Mouse (Mus musculus): ENCODE results near the gene Tmem35b. TPM values are rescaled to one million over a fixed set of nuclear protein-coding genes. Genes with fewer than 3 reads are reported as not detected.
"Not testable (repeated sequence)": the region's sequence is repeated elsewhere in the genome, so short reads cannot be mapped to it uniquely, and the experiment has no call there.

Gene Tmem35b
- 11.4 and 14.0 TPM in 2 replicates for polyA plus RNA-seq (2012; rRNA removed)

GRCm38 (mm10) chr4:127123391-127123790 is at the start of gene Tmem35b:
Gene Tmem35b (plus strand): TSS chr4:127123691.
- H3K27me3 ChIP-seq (ENCODE audit: control insufficient read depth, insufficient read depth, low read length) = no peaks in the 10 kb centered on the region
- no peak within 1 kb of the TSS for H3K4me3 ChIP-seq (replicated peaks; ENCODE audit: insufficient read depth, low read depth, low read length)
- peaks cover 3% of the 10 kb centered on the region; the same call in 1 of the 2 replicates for H3K4me1 ChIP-seq (ENCODE audit: control insufficient read depth, insufficient read depth, low read length)
- no peak within 1 kb of the TSS for H3K27ac ChIP-seq (ENCODE audit: insufficient read depth, low read length)
- TF ChIP-seq CTCF (IDR thresholded peaks at IDR 0.05; ENCODE audit: borderline replicate concordance, insufficient read depth, low read depth, low read length) (no peak), POLR2A (IDR thresholded peaks at IDR 0.05; ENCODE audit: borderline replicate concordance, insufficient read depth, low read length) (no peak)
- 96% methylated on average over 5 of the region's 5 CpGs for WGBS
- no peak for DNase-seq

GRCm38 (mm10) chr4:127074915-127075314 is 48.6 kb upstream of the Tmem35b start:
- Histone ChIP-seq H3K4me1 (ENCODE audit: control insufficient read depth, insufficient read depth, low read length) (peaks cover 7% of the 10 kb centered on the region; the same call in 1 of the 2 replicates), H3K27me3 (ENCODE audit: control insufficient read depth, insufficient read depth, low read length) (no peaks in the 10 kb centered on the region), H3K27ac (ENCODE audit: insufficient read depth, low read length) (no peak overlapping the region), H3K4me3 (replicated peaks; ENCODE audit: insufficient read depth, low read depth, low read length) (no peak overlapping the region)
- no peak for TF ChIP-seq POLR2A (IDR thresholded peaks at IDR 0.05; ENCODE audit: borderline replicate concordance, insufficient read depth, low read length)
- no peak for TF ChIP-seq CTCF (IDR thresholded peaks at IDR 0.05; ENCODE audit: borderline replicate concordance, insufficient read depth, low read depth, low read length)
- DNase-seq = no peak
- 62% methylated on average over 1 of the region's 1 CpGs for WGBS

GRCm38 (mm10) chr4:127076875-127077548 is 46.5 kb upstream of the Tmem35b start, which contains the start of gene Zmym6:
Gene Zmym6 (plus strand): TSS chr4:127077383.
- H3K4me3 ChIP-seq (replicated peaks; ENCODE audit: insufficient read depth, low read depth, low read length) = peak within 1 kb of the TSS; percentile 80
- no peaks in the 10 kb centered on the region for H3K27me3 ChIP-seq (ENCODE audit: control insufficient read depth, insufficient read depth, low read length)
- DNase-seq = peak; percentile 95 to 96
- peaks cover 7% of the 10 kb centered on the region; the same call in 1 of the 2 replicates for H3K4me1 ChIP-seq (ENCODE audit: control insufficient read depth, insufficient read depth, low read length)
- under 1% methylated on average over 46 of the region's 46 CpGs for WGBS
- peak; percentile 93 for TF ChIP-seq POLR2A (IDR thresholded peaks at IDR 0.05; ENCODE audit: borderline replicate concordance, insufficient read depth, low read length)
- TF ChIP-seq CTCF (IDR thresholded peaks at IDR 0.05; ENCODE audit: borderline replicate concordance, insufficient read depth, low read depth, low read length) = no peak; the same call in 1 of the 2 replicates
- peak within 1 kb of the TSS; percentile 52 for H3K27ac ChIP-seq (ENCODE audit: insufficient read depth, low read length)

GRCm38 (mm10) chr4:127080806-127081205 is 42.7 kb upstream of the Tmem35b start:
- TF ChIP-seq CTCF (IDR thresholded peaks at IDR 0.05; ENCODE audit: borderline replicate concordance, insufficient read depth, low read depth, low read length) = no peak
- TF ChIP-seq POLR2A (IDR thresholded peaks at IDR 0.05; ENCODE audit: borderline replicate concordance, insufficient read depth, low read length) = no peak
- no peak overlapping the region for H3K27ac ChIP-seq (ENCODE audit: insufficient read depth, low read length)
- peaks cover 7% of the 10 kb centered on the region; the same call in 1 of the 2 replicates for H3K4me1 ChIP-seq (ENCODE audit: control insufficient read depth, insufficient read depth, low read length)
- no peak for DNase-seq
- WGBS = 35% methylated on average over 1 of the region's 1 CpGs
- no peak overlapping the region for H3K4me3 ChIP-seq (replicated peaks; ENCODE audit: insufficient read depth, low read depth, low read length)
- no peaks in the 10 kb centered on the region for H3K27me3 ChIP-seq (ENCODE audit: control insufficient read depth, insufficient read depth, low read length)

- no peak for DNase-seq
- Histone ChIP-seq H3K27me3 (ENCODE audit: control insufficient read depth, insufficient read depth, low read length) (no peaks in the 10 kb centered on the region), H3K27ac (ENCODE audit: insufficient read depth, low read length) (no peak overlapping the region), H3K4me1 (ENCODE audit: control insufficient read depth, insufficient read depth, low read length) (peaks cover 4% of the 10 kb centered on the region; the same call in 1 of the 2 replicates), H3K4me3 (replicated peaks; ENCODE audit: insufficient read depth, low read depth, low read length) (no peak overlapping the region)
- no peak for TF ChIP-seq POLR2A (IDR thresholded peaks at IDR 0.05; ENCODE audit: borderline replicate concordance, insufficient read depth, low read length)
- TF ChIP-seq CTCF (IDR thresholded peaks at IDR 0.05; ENCODE audit: borderline replicate concordance, insufficient read depth, low read depth, low read length) = no peak
- WGBS = 90% methylated on average over 2 of the region's 2 CpGs
Measured at GRCm38 (mm10) chr4:127083131-127083530, 40.4 kb upstream of the Tmem35b start.

- H3K4me1 ChIP-seq (ENCODE audit: control insufficient read depth, insufficient read depth, low read length) = no peaks in the 10 kb centered on the region
- no peak overlapping the region for H3K4me3 ChIP-seq (replicated peaks; ENCODE audit: insufficient read depth, low read depth, low read length)
- DNase-seq = no peak
- H3K27me3 ChIP-seq (ENCODE audit: control insufficient read depth, insufficient read depth, low read length) = no peaks in the 10 kb centered on the region
- TF ChIP-seq POLR2A (IDR thresholded peaks at IDR 0.05; ENCODE audit: borderline replicate concordance, insufficient read depth, low read length) (no peak), CTCF (IDR thresholded peaks at IDR 0.05; ENCODE audit: borderline replicate concordance, insufficient read depth, low read depth, low read length) (no peak)
- 76% methylated on average over 1 of the region's 1 CpGs for WGBS
- H3K27ac ChIP-seq (ENCODE audit: insufficient read depth, low read length) = no peak overlapping the region
Measured at GRCm38 (mm10) chr4:127085761-127086160, 37.7 kb upstream of the Tmem35b start.

- DNase-seq = no peak
- 95% methylated on average over 1 of the region's 1 CpGs for WGBS
- Histone ChIP-seq H3K4me1 (ENCODE audit: control insufficient read depth, insufficient read depth, low read length) (no peaks in the 10 kb centered on the region), H3K4me3 (replicated peaks; ENCODE audit: insufficient read depth, low read depth, low read length) (no peak overlapping the region), H3K27me3 (ENCODE audit: control insufficient read depth, insufficient read depth, low read length) (no peaks in the 10 kb centered on the region), H3K27ac (ENCODE audit: insufficient read depth, low read length) (no peak overlapping the region)
- TF ChIP-seq POLR2A (IDR thresholded peaks at IDR 0.05; ENCODE audit: borderline replicate concordance, insufficient read depth, low read length) (no peak), CTCF (IDR thresholded peaks at IDR 0.05; ENCODE audit: borderline replicate concordance, insufficient read depth, low read depth, low read length) (no peak)
Measured at GRCm38 (mm10) chr4:127091188-127091587, 32.3 kb upstream of the Tmem35b start.

- no peak for TF ChIP-seq CTCF (IDR thresholded peaks at IDR 0.05; ENCODE audit: borderline replicate concordance, insufficient read depth, low read depth, low read length)
- TF ChIP-seq POLR2A (IDR thresholded peaks at IDR 0.05; ENCODE audit: borderline replicate concordance, insufficient read depth, low read length) = no peak
- DNase-seq = no peak
Measured at GRCm38 (mm10) chr4:127095090-127095489, 28.4 kb upstream of the Tmem35b start.

GRCm38 (mm10) chr4:127099552-127099951 is 23.9 kb upstream of the Tmem35b start:
- H3K27me3 ChIP-seq (ENCODE audit: control insufficient read depth, insufficient read depth, low read length); H3K27ac ChIP-seq (ENCODE audit: insufficient read depth, low read length); DNase-seq; H3K4me1 ChIP-seq (ENCODE audit: control insufficient read depth, insufficient read depth, low read length); H3K4me3 ChIP-seq (replicated peaks; ENCODE audit: insufficient read depth, low read depth, low read length): not testable (repeated sequence)
- 98% methylated on average over 1 of the region's 2 CpGs for WGBS

More at GRCm38 (mm10) chr4:127095090-127095489, 28.4 kb upstream of the Tmem35b start:
- H3K4me3 ChIP-seq (replicated peaks; ENCODE audit: insufficient read depth, low read depth, low read length) = no peak overlapping the region
- H3K4me1 ChIP-seq (ENCODE audit: control insufficient read depth, insufficient read depth, low read length) = no peaks in the 10 kb centered on the region
- WGBS = 90% methylated on average over 4 of the region's 4 CpGs
- no peak overlapping the region for H3K27ac ChIP-seq (ENCODE audit: insufficient read depth, low read length)
- no peaks in the 10 kb centered on the region for H3K27me3 ChIP-seq (ENCODE audit: control insufficient read depth, insufficient read depth, low read length)

Data from cerebellum, adult 2 months (tissue).